ENCODE assay signal across 8 mouse cellular contexts in genomic region chr9:14523408-14524043, GRCm38 (mm10). TPM values are rescaled to one million over a fixed set of nuclear protein-coding genes. Genes with fewer than 3 reads are reported as not detected.
DNase-seq lines count a peak whose midpoint lies in the region; ATAC-seq and TF ChIP-seq lines count a peak whose summit lies in the region.

No protein-coding gene starts in this region.

- TF ChIP-seq POLR2A in kidney, adult 2 months (IDR thresholded peaks at IDR 0.05; ENCODE audit: low read depth, low read length) = no peak

- no peaks in the 10 kb centered on the region for H3K27me3 ChIP-seq in liver, embryonic 11.5 days (replicated peaks; ENCODE audit: control insufficient read depth, insufficient read depth, low read length)
- no peaks in the 10 kb centered on the region for H3K27me3 ChIP-seq in kidney, adult 2 months (replicated peaks; ENCODE audit: control insufficient read depth, insufficient read depth, low read length)
- H3K27me3 ChIP-seq in limb, embryonic 10.5 days (ENCODE audit: low read depth, poor library complexity, severe bottlenecking) = no peaks in the 10 kb centered on the region
- no peaks in the 10 kb centered on the region for H3K27me3 ChIP-seq in midbrain, embryonic 16.5 days (ENCODE audit: control insufficient read depth, insufficient read depth, low read depth, low read length)

- H3K9me3 ChIP-seq in liver, embryonic 11.5 days (ENCODE audit: control insufficient read depth, low read length) = no peaks in the 10 kb centered on the region
- H3K9me3 ChIP-seq in limb, embryonic 10.5 days (replicated peaks) = no peaks in the 10 kb centered on the region
- H3K9me3 ChIP-seq in midbrain, embryonic 16.5 days (replicated peaks; ENCODE audit: control insufficient read depth, low read length, poor library complexity, severe bottlenecking) = no peaks in the 10 kb centered on the region

- H3K27ac ChIP-seq in liver, embryonic 11.5 days (ENCODE audit: low read depth, low read length) = no peak overlapping the region
- no peak overlapping the region for H3K27ac ChIP-seq in kidney, adult 2 months (ENCODE audit: insufficient read depth, low read depth, low read length)
- no peak overlapping the region for H3K27ac ChIP-seq in limb, embryonic 10.5 days
- no peak overlapping the region for H3K27ac ChIP-seq in midbrain, embryonic 16.5 days (ENCODE audit: low read length)

- peak; percentile 65 for DNase-seq in liver
- no peak for DNase-seq in liver, embryonic 11.5 days (ENCODE audit: low spot score)
- DNase-seq in embryo, embryonic 9.5 days (ENCODE audit: extremely low spot score) = peak; percentile 67
- peak; percentile 82 to 89 for DNase-seq in heart, adult 18-20 months
- DNase-seq in kidney, adult 2 months = peak; percentile 86
- peak; percentile 63 for DNase-seq in limb, embryonic 10.5 days (ENCODE audit: low spot score)
- peak; percentile 35 to 70 for DNase-seq in spleen, postnatal 10 days (ENCODE audit: low spot score in 2 of 2)

- no peak overlapping the region for H3K4me2 ChIP-seq in liver, embryonic 11.5 days
- no peak overlapping the region for H3K4me2 ChIP-seq in midbrain, embryonic 16.5 days (ENCODE audit: low read length)

- H3K9ac ChIP-seq in liver, embryonic 11.5 days (ENCODE audit: low read depth, low read length) = no peak overlapping the region
- H3K9ac ChIP-seq in midbrain, embryonic 16.5 days (ENCODE audit: low read depth, low read length) = no peak overlapping the region

- TF ChIP-seq CTCF in kidney, adult 2 months (conservative IDR thresholded peaks at IDR 0.05; ENCODE audit: insufficient read depth, insufficient read length, low read depth, low read length) = peak; percentile 86

- WGBS in liver, embryonic 11.5 days = 13% methylated on average over 4 of the region's 4 CpGs
- 3% methylated on average over 4 of the region's 4 CpGs for WGBS in kidney, adult 2 months
- WGBS in limb, embryonic 10.5 days = 15% methylated on average over 4 of the region's 4 CpGs
- WGBS in midbrain, embryonic 16.5 days = 10% methylated on average over 4 of the region's 4 CpGs

- no peaks in the 10 kb centered on the region for H3K36me3 ChIP-seq in liver, embryonic 11.5 days (ENCODE audit: control insufficient read depth, insufficient read depth, low read length)
- H3K36me3 ChIP-seq in kidney, adult 2 months (ENCODE audit: control insufficient read depth, insufficient read depth, low read length) = no peaks in the 10 kb centered on the region
- H3K36me3 ChIP-seq in limb, embryonic 10.5 days = no peaks in the 10 kb centered on the region
- no peaks in the 10 kb centered on the region for H3K36me3 ChIP-seq in midbrain, embryonic 16.5 days (ENCODE audit: control insufficient read depth, insufficient read depth, low read length)

- ATAC-seq in liver, embryonic 11.5 days (replicated peaks; ENCODE audit: low FRiP score) = no peak; the same call in 1 of the 2 replicates
- peak; percentile 90 for ATAC-seq in midbrain, embryonic 16.5 days

- no peak overlapping the region for H3K4me3 ChIP-seq in liver, embryonic 11.5 days (ENCODE audit: low read depth, low read length)
- H3K4me3 ChIP-seq in kidney, adult 2 months (ENCODE audit: insufficient read depth, low read depth, low read length) = no peak overlapping the region
- no peak overlapping the region for H3K4me3 ChIP-seq in limb, embryonic 10.5 days
- H3K4me3 ChIP-seq in midbrain, embryonic 16.5 days (ENCODE audit: low read depth, low read length) = no peak overlapping the region

- H3K4me1 ChIP-seq in liver, embryonic 11.5 days (replicated peaks; ENCODE audit: control insufficient read depth, insufficient read depth, low read length) = 0 out of 2 replicates have a peak, but pooled peaks cover 3% of the 10 kb centered on the region
- no peaks in the 10 kb centered on the region for H3K4me1 ChIP-seq in kidney, adult 2 months (ENCODE audit: control insufficient read depth, insufficient read depth, low read length)
- H3K4me1 ChIP-seq in limb, embryonic 10.5 days = peaks cover 10% of the 10 kb centered on the region; the same call in 1 of the 2 replicates
- no peaks in the 10 kb centered on the region for H3K4me1 ChIP-seq in midbrain, embryonic 16.5 days (ENCODE audit: control insufficient read depth, insufficient read depth, low read length)

RNA-seq across cellular contexts. Expression of gene Cwc15, which starts 23.1 kb away (rescaled TPM):
- 145 and 147 TPM in 2 replicates for polyA plus RNA-seq in liver, embryonic 11.5 days (2014; fragmentation: Nextera tagmentation; extraction: Ambion mirVana)
- 10 to 100 TPM; 66.3 to 67.3 TPM for total RNA-seq in heart, adult 18-20 months (2021)
- 14.6 and 20.0 TPM in 2 replicates for polyA plus RNA-seq in kidney, adult 2 months (2012; rRNA removed)
- polyA plus RNA-seq in limb, embryonic 10.5 days (2016; fragmentation: Nextera tagmentation; extraction: Ambion mirVana) = 179 and 185 TPM in 2 replicates
- polyA plus RNA-seq in midbrain, embryonic 16.5 days (2015; fragmentation: Nextera tagmentation; extraction: Ambion mirVana) = 145 TPM in 2 replicates

RNA-seq across cellular contexts. Expression of gene Kdm4d, which starts 23.2 kb away (rescaled TPM):
- 0.18 and 0.26 TPM in 2 replicates for polyA plus RNA-seq in liver, embryonic 11.5 days (2014; fragmentation: Nextera tagmentation; extraction: Ambion mirVana)
- total RNA-seq in heart, adult 18-20 months (2021) = not detected
- polyA plus RNA-seq in kidney, adult 2 months (2012; rRNA removed) = 0.09 and 0.19 TPM in 2 replicates
- 0.09 and 0.28 TPM in 2 replicates for polyA plus RNA-seq in limb, embryonic 10.5 days (2016; fragmentation: Nextera tagmentation; extraction: Ambion mirVana)
- polyA plus RNA-seq in midbrain, embryonic 16.5 days (2015; fragmentation: Nextera tagmentation; extraction: Ambion mirVana) = 0.63 and 1.3 TPM in 2 replicates
